Mouse (Mus musculus) T-helper 1 cell (primary cell): ENCODE measurements around the gene Pax6.

Source experiments
- in situ Hi-C: fragments of 300-600 bp; cut with MboI, MseI; formaldehyde crosslinking; loops from one replicate; pipeline ENCODE4 v1.15.1; 2025; ENCODE audit warnings: high pct_unique_total_duplicates

Pax6 gene

GRCm38 (mm10) chr2:105682634-105683351 lies 14.1 kb downstream of the Pax6 start:
- in situ Hi-C loops, result loop anchor here (5.0 to 10.0 kb wide), 2 partner anchors 232 to 865 kb away; partner anchors contain the start of gene Qser1

- in situ Hi-C loops, result loop anchor here (5.0 to 10.0 kb wide), 2 partner anchors 231 to 867 kb away; partner anchors contain the start of gene Qser1
Observed at GRCm38 (mm10) chr2:105683771-105684410, 15.2 kb downstream of the Pax6 start.

- in situ Hi-C loops, result loop anchor here (5.0 to 10.0 kb wide), 2 partner anchors 230 to 868 kb away; partner anchors contain the start of gene Qser1
Observed at GRCm38 (mm10) chr2:105684991-105685650, 16.4 kb downstream of the Pax6 start.

GRCm38 (mm10) chr2:105685651-105686050 lies 17.0 kb downstream of the Pax6 start:
- in situ Hi-C loops, result loop anchor here (10.0 kb wide), 1 partner anchor 229 kb away; no protein-coding TSS in a partner anchor

GRCm38 (mm10) chr2:105686363-105687316 lies 17.9 kb downstream of the Pax6 start:
- in situ Hi-C loops, result loop anchor here (10.0 kb wide), 1 partner anchor 228 kb away; no protein-coding TSS in a partner anchor

GRCm38 (mm10) chr2:105687317-105687991 lies 18.8 kb downstream of the Pax6 start:
- in situ Hi-C loops, result loop anchor here (10.0 kb wide), 1 partner anchor 227 kb away; no protein-coding TSS in a partner anchor

GRCm38 (mm10) chr2:105688011-105688410 lies 19.3 kb downstream of the Pax6 start:
- in situ Hi-C loops, result loop anchor here (10.0 kb wide), 1 partner anchor 227 kb away; no protein-coding TSS in a partner anchor

GRCm38 (mm10) chr2:105688436-105689303 lies 20.0 kb downstream of the Pax6 start:
- in situ Hi-C loops, result loop anchor here (10.0 kb wide), 1 partner anchor 226 kb away; no protein-coding TSS in a partner anchor

- in situ Hi-C loops, result loop anchor here (10.0 kb wide), 1 partner anchor 225 kb away; no protein-coding TSS in a partner anchor
Observed at GRCm38 (mm10) chr2:105689304-105689770, 20.6 kb downstream of the Pax6 start.

- in situ Hi-C loops, result loop anchor here (10.0 kb wide), 1 partner anchor 225 kb away; no protein-coding TSS in a partner anchor
Observed at GRCm38 (mm10) chr2:105689771-105690639, 21.3 kb downstream of the Pax6 start.

GRCm38 (mm10) chr2:105691296-105691695 lies 22.6 kb downstream of the Pax6 start:
- in situ Hi-C loops, result no loop called here

- in situ Hi-C loops, result no loop called here
Observed at GRCm38 (mm10) chr2:105697741-105698140, 29.0 kb downstream of the Pax6 start.

- in situ Hi-C loops, result no loop called here
Observed at GRCm38 (mm10) chr2:105698631-105699030, 29.9 kb downstream of the Pax6 start.

- in situ Hi-C loops, result no loop called here
Observed at GRCm38 (mm10) chr2:105701781-105702180, 33.1 kb downstream of the Pax6 start.

GRCm38 (mm10) chr2:105702586-105702985 lies 33.9 kb downstream of the Pax6 start:
- in situ Hi-C loops, result no loop called here

- in situ Hi-C loops, result no loop called here
Observed at GRCm38 (mm10) chr2:105705320-105705719, 36.6 kb downstream of the Pax6 start.

GRCm38 (mm10) chr2:105709126-105709525 lies 40.4 kb downstream of the Pax6 start:
- in situ Hi-C loops, result no loop called here

- in situ Hi-C loops, result no loop called here
Observed at GRCm38 (mm10) chr2:105710511-105710910, 41.8 kb downstream of the Pax6 start.
